Mouse (Mus musculus) kidney, embryonic 14.5 days (tissue): ENCODE measurements at regions not wholly inside any gene's neighbourhood (a gene's known extent, or its start where the extent isn't known, plus 50 kb on each side); places are given as distances from the start of the nearest gene placed in this dataset.
A peak's percentile ranks its signal among the peaks of the same experiment; 100 is the strongest.

Experiments used
- ATAC-seq: fragments of 200-750 bp; cut with Nextera tagmentation; 2 replicates; pipeline ENCODE4 v1.8.0; 2017; ENCODE audit warnings: moderate number of reproducible peaks, mild to moderate bottlenecking, moderate TSS enrichment, moderate library complexity; ENCODE audit not compliant: low FRiP score, low TSS enrichment
- H3K27ac ChIP-seq: fragments of 300-500 bp; sonication (generic); 2 replicates; pipeline ENCODE4 v1.5.1; 2014; ENCODE audit warnings: low read depth, mild to moderate bottlenecking, low read length, moderate library complexity, mixed read lengths
- H3K27me3 ChIP-seq: fragments of 300-500 bp; sonication (generic); 2 replicates; pipeline ENCODE4 v1.6.1; 2014; ENCODE audit warnings: mild to moderate bottlenecking, low read length; ENCODE audit not compliant: control insufficient read depth, insufficient read depth
- H3K36me3 ChIP-seq: fragments of 300-500 bp; sonication (generic); 2 replicates; pipeline ENCODE4 v1.6.1; 2014; ENCODE audit warnings: low read length, mixed read lengths; ENCODE audit not compliant: control insufficient read depth, insufficient read depth
- H3K4me1 ChIP-seq: fragments of 300-500 bp; sonication (generic); 2 replicates; pipeline ENCODE4 v1.6.1; 2014; ENCODE audit warnings: low read length, mixed read lengths; ENCODE audit not compliant: control insufficient read depth, insufficient read depth
- H3K4me2 ChIP-seq: fragments of 300-500 bp; sonication (generic); replicated peaks from 2 replicates; pipeline ENCODE4 v1.6.1; 2014; ENCODE audit warnings: low read depth, mild to moderate bottlenecking, low read length
- H3K4me3 ChIP-seq: fragments of 300-500 bp; sonication (generic); 2 replicates; pipeline ENCODE4 v1.5.1; 2014; ENCODE audit warnings: mild to moderate bottlenecking, low read length
- H3K9ac ChIP-seq: fragments of 300-500 bp; sonication (generic); 2 replicates; pipeline ENCODE4 v1.6.1; 2014; ENCODE audit warnings: low read depth, mild to moderate bottlenecking, low read length, moderate library complexity
- H3K9me3 ChIP-seq: fragments of 300-500 bp; sonication (generic); 2 replicates; pipeline ENCODE4 v1.6.1; 2016; ENCODE audit warnings: low read length; ENCODE audit not compliant: control insufficient read depth
- WGBS: fragments of 180-500 bp; shearing (Covaris S2); extraction: QIAGEN DNeasy Blood & Tissue Kit; methylation state at CpG from one replicate; pipeline ENCODE4 v1.1.7; 2014; 5-methylcytosine and 5-hydroxymethylcytosine counted together

DNA sequence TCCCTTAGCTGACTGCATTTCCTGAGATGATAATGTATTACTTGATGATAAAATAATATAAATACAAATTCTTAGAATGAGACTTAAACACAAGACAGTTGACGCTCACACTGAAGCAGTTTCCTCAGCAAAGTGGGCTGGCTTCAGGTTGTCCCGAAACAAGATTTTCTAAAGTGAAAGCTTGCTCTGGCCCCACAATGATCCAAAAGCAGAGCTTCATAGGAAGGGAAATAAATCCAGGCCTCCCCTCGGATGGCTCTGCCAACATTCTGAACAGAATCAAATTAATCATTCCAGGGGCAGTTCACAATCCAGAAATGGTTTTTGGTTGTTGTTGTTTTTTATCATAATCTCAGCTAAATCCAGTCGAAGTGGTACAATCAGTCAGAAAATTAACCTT lies 96.0 kb upstream of the Efna5 start:
- H3K27ac ChIP-seq, result no peak overlapping the region
- no peak for ATAC-seq
- 61% methylated on average over 4 of the region's 4 CpGs for WGBS
- no peak overlapping the region for H3K9ac ChIP-seq
- H3K4me2 ChIP-seq, result no peak overlapping the region
- peaks cover 8% of the 10 kb centered on the region; the same call in 1 of the 2 replicates for H3K4me1 ChIP-seq
- H3K36me3 ChIP-seq, result no peaks in the 10 kb centered on the region
- no peaks in the 10 kb centered on the region for H3K27me3 ChIP-seq
- peaks cover 3% of the 10 kb centered on the region; the same call in 1 of the 2 replicates for H3K9me3 ChIP-seq
- H3K4me3 ChIP-seq, result no peak overlapping the region

DNA sequence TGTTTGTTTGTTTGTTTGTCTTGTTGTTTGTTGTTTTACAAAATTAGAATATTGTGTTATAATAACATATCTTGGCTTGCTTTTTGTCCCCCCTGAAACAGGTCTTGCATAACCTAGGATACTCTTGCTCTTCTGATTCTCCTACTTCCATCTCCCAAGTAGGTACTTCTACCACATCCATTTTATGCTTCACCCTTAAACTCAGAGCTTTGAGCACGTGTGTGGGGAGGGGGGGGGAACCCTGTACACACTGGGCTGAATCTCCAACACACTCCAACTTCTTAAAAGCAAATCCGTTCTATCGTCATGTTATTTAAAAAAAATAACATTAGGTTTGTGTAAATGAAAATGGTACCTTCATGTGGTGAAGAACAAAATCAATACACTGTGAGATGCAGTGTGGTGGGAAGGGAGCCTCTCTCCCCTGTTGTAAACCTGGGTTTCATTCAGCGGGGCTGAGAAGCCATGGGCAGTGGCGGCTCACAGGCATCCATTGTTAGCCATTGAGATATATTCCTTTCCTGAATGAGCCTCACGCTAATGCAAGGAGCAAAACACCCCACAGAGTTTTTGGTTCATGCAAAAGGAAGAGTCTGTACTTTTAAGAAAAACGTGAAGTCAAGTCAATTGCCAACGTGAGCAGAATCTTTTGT lies 93.6 kb upstream of the Efna5 start:
- no peaks in the 10 kb centered on the region for H3K27me3 ChIP-seq
- 79% methylated on average over 8 of the region's 8 CpGs for WGBS

DNA sequence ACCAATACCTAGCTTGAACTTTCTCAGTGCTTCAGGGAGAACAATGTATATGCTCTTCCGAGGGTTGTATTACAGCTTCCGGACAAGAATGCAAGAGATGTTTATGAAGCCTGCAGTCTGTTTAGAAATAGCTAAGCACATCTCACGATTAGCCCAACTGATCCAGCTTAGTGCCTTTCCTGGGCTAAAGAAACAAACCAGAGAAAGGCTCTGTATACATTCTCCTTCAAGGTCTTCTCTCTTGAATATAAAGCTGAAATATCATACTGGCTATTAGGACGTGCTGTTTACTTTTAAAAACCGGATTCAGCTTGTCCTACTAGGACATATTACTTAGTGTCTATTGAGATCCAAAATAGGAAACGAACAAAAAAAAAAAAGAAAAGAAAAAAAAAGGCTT lies 87.9 kb upstream of the Efna5 start:
- H3K27ac ChIP-seq, result no peak overlapping the region
- whole genome bisulfite sequencing, result 63% methylated on average over 6 of the region's 6 CpGs
- no peak for ATAC-seq

More for the DNA sequence above, 93.6 kb upstream of the Efna5 start:
- H3K4me2 ChIP-seq, result no peak overlapping the region
- H3K4me3 ChIP-seq, result no peak overlapping the region
- H3K27ac ChIP-seq, result no peak overlapping the region
- peaks cover 3% of the 10 kb centered on the region; the same call in 1 of the 2 replicates for H3K9me3 ChIP-seq
- ATAC-seq, result no peak
- no peaks in the 10 kb centered on the region for H3K36me3 ChIP-seq
- H3K4me1 ChIP-seq, result no peaks in the 10 kb centered on the region
- no peak overlapping the region for H3K9ac ChIP-seq

GRCm38 (mm10) chr17:62963824-62964223 lies 82.7 kb upstream of the Efna5 start:
- no peak overlapping the region for H3K27ac ChIP-seq
- 62% methylated on average over 4 of the region's 4 CpGs for WGBS
- H3K4me1 ChIP-seq, result peaks cover 4% of the 10 kb centered on the region; the same call in 1 of the 2 replicates
- ATAC-seq, result no peak
- H3K4me3 ChIP-seq, result no peak overlapping the region
- H3K9me3 ChIP-seq, result no peaks in the 10 kb centered on the region
- H3K27me3 ChIP-seq, result no peaks in the 10 kb centered on the region
- no peak overlapping the region for H3K9ac ChIP-seq
- H3K4me2 ChIP-seq, result no peak overlapping the region
- H3K36me3 ChIP-seq, result no peaks in the 10 kb centered on the region

More for the DNA sequence above, 87.9 kb upstream of the Efna5 start:
- H3K27me3 ChIP-seq, result no peaks in the 10 kb centered on the region
- no peak overlapping the region for H3K4me2 ChIP-seq
- no peak overlapping the region for H3K4me3 ChIP-seq
- H3K4me1 ChIP-seq, result no peaks in the 10 kb centered on the region
- H3K36me3 ChIP-seq, result no peaks in the 10 kb centered on the region
- no peaks in the 10 kb centered on the region for H3K9me3 ChIP-seq
- no peak overlapping the region for H3K9ac ChIP-seq

DNA sequence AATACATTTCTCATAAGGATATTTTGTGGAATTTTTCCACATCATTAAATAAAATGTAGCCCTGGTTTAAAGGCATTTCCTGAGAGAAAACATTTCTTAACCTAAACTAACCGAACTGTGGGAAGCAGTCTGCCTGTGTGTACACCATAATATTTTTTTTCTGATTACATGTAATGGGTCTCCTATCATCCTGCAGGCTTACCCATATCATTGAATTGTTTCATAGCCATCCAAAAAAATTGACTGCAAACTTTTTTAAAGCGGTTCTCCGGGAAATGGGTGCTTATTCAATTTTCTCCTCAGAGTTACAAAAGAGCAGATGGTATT lies 81.1 kb upstream of the Efna5 start:
- no peak overlapping the region for H3K4me2 ChIP-seq

GRCm38 (mm10) chr17:62961596-62962291 lies 80.6 kb upstream of the Efna5 start:
- WGBS, result 57% methylated on average over 19 of the region's 19 CpGs
- peak; percentile 72 for ATAC-seq

More for the DNA sequence above, 81.1 kb upstream of the Efna5 start:
- no peaks in the 10 kb centered on the region for H3K27me3 ChIP-seq
- H3K4me3 ChIP-seq, result no peak overlapping the region
- no peak overlapping the region for H3K27ac ChIP-seq
- no peak overlapping the region for H3K9ac ChIP-seq
- ATAC-seq, result no peak
- H3K9me3 ChIP-seq, result no peaks in the 10 kb centered on the region
- H3K4me1 ChIP-seq, result peaks cover 4% of the 10 kb centered on the region; the same call in 1 of the 2 replicates
- no peaks in the 10 kb centered on the region for H3K36me3 ChIP-seq
- WGBS, result 81% methylated on average over 3 of the region's 3 CpGs

DNA sequence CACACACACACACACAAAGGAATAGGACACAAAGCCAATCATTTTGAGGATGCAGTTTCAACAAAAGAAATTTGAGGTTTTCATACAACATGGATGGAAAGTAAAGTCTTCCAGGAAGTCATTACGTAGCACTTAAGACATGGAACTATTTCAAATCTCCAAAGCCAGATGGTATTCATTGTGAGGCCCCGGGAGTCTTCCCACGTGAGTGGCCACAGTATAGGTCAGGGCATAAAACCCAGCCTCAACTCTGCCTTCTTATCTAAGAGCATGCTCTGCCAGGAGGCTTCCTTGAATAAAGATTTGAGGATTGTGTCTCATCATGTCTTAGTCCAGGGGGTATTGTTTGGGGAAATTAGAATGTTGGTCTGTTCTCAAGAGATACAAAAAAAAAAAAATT lies 78.0 kb upstream of the Efna5 start:
- Histone ChIP-seq H3K9ac (no peak overlapping the region), H3K9me3 (no peaks in the 10 kb centered on the region), H3K27ac (no peak overlapping the region), H3K4me3 (no peak overlapping the region), H3K27me3 (no peaks in the 10 kb centered on the region), H3K4me2 (no peak overlapping the region), H3K4me1 (peaks cover 4% of the 10 kb centered on the region; the same call in 1 of the 2 replicates), H3K36me3 (no peaks in the 10 kb centered on the region)
- ATAC-seq, result no peak
- WGBS, result 56% methylated on average over 3 of the region's 3 CpGs

More at GRCm38 (mm10) chr17:62961596-62962291, 80.6 kb upstream of the Efna5 start:
- Histone ChIP-seq H3K27ac (no peak overlapping the region), H3K4me1 (peaks cover 4% of the 10 kb centered on the region; the same call in 1 of the 2 replicates), H3K9me3 (no peaks in the 10 kb centered on the region), H3K4me2 (peak overlapping the region; percentile 8; the same call in 1 of the 2 replicates), H3K36me3 (no peaks in the 10 kb centered on the region), H3K9ac (no peak overlapping the region), H3K27me3 (no peaks in the 10 kb centered on the region), H3K4me3 (no peak overlapping the region)

- no peaks in the 10 kb centered on the region for H3K4me1 ChIP-seq
- no peak overlapping the region for H3K4me2 ChIP-seq
- no peak for ATAC-seq
- no peak overlapping the region for H3K9ac ChIP-seq
- H3K27me3 ChIP-seq, result no peaks in the 10 kb centered on the region
- whole genome bisulfite sequencing, result 43% methylated on average over 1 of the region's 1 CpGs
- H3K27ac ChIP-seq, result no peak overlapping the region
- no peak overlapping the region for H3K4me3 ChIP-seq
- H3K36me3 ChIP-seq, result no peaks in the 10 kb centered on the region
- H3K9me3 ChIP-seq, result no peaks in the 10 kb centered on the region
Measured at GRCm38 (mm10) chr17:62947537-62948193, 66.5 kb upstream of the Efna5 start.
